Mouse (Mus musculus) myocyte (in vitro differentiated cells): ENCODE results near the gene Slc51a.

Experiments used
- CEBPB ChIP-seq: IDR thresholded peaks from 2 replicates; pipeline ENCODE4 v1.6.1; 2011; ENCODE audit warnings: mild to moderate bottlenecking, moderate library complexity; ENCODE audit not compliant: poor library complexity, insufficient read depth, severe bottlenecking
- POLR2AphosphoS2 ChIP-seq: IDR thresholded peaks from one replicate; pipeline ENCODE4 v1.6.1; 2011; ENCODE audit warnings: low read depth, control low read depth; ENCODE audit not compliant: insufficient read length
- USF1 ChIP-seq: IDR thresholded peaks from one replicate; pipeline ENCODE4 v1.6.1; 2011; ENCODE audit warnings: low read depth, mild to moderate bottlenecking, control low read depth, moderate library complexity

DNA sequence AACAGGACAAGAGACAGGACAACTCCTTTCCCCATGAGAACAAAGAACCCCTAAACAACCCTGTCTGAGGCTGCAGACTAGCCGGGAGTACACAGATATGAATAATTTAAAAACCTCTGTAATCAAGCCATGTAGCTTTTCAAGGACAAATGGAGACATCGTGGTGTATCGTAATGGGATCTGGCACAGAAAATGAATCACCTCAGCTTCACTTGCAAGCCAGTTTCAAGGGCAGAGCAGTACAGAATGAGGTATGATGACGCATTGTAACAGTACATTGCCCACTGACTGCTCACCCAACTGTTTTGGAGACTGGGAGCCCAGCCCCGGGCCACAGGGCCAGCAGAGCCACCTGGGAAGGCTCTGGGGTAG is 36.6 kb upstream of the Slc51a start:
- no peak for TF ChIP-seq POLR2AphosphoS2
- TF ChIP-seq USF1 = no peak
- TF ChIP-seq CEBPB = no peak
